Mouse (Mus musculus): ENCODE results near the gene 2900026A02Rik.

Gene 2900026A02Rik

DNA sequence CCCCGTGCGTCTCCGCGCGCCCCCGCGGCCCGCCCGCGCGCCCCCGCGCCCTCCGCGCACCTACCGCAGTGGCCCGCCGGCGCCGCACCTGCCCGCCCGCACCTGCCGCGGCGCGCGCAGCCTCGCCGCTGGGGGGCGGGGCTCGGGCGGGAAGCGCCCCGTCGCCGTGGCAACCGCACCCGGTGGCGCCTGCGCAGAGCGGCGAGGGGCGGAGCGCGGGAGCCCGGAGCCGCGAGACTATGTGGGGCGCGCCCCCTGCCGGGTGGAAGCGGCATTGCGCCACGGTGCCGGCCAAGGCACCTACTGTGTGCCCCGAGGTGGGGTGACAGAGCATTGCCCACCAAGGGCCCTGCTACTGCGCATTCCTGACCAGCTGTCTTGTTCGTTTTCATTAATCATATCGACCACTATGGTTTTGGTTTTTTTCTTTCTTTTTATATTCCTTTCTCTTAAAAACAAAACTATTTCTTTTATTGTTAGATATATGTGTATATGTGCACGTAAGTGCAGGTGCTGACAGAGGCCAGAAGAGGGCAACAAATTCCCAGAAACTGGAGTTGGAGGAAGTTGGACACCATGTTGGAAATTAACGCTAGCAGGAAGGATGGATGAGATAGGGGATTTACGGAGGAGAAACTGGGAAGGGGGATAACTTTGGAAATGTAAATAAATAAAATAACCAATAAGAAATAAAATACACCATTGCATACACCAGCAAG lies at the start of gene 2900026A02Rik:
Gene 2900026A02Rik (minus strand): TSS at position 90 of the 719 bp plus-strand sequence.
- peak; percentile 87 for DNase-seq

DNA sequence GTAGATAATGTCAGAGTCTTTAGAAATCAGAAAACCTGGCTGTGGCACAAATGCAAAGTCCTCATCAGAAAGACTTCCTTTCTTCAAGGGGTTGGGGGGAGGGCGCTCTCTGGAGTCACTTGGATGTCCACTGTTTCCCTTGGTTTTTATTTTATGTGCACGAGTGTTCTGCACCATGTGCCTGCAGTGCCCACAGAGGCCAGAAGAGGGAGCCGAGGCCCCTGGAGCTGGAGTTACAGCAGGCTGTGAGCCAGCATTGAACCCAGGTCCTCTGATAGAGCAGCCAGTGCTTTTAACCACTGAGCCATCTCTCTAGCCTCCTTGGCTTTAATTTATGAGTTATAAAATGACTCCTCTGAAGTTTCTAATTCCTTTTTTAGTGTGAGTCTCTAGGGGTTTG lies 49.0 kb upstream of the 2900026A02Rik start:
- DNase-seq = no peak

DNA sequence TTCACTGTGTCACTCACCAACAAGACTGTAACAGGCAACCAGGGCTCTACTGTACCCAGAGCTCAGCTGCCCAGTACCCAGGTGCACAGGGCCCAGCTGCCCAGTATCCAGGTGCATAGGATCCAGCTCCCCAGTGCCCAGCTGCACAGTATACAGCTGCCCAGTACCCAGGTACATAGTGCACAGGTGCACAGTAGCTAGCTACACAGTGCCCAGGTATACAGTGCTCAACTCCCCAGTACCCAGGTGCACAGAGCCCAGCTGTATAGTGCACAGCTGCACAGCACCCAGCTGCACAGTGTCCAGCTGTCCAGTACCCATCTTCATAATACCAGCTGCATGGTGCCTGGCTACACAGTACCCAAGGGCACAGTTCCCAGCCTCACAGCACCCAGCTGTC lies 47.2 kb upstream of the 2900026A02Rik start:
- no peak for DNase-seq

DNA sequence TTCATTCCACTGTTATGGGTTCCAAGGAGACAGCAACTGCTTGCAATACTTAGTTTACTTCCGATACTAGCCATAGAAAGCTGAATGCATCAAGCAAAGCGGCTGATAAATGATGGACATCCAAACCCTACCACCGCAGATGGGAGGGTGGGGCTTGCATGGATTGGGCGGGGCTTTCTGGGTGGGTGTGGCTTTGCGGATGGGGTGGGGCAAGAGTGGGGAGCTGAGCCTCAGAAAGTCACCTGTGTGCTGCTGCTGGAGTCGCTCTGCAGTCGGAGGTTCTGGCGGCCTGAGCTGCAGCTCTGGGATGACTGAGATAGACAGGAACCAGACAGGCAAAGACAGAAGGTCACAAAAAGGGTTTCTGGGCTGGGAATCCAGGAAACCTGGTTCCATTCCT lies 44.6 kb upstream of the 2900026A02Rik start:
- no peak for DNase-seq

DNA sequence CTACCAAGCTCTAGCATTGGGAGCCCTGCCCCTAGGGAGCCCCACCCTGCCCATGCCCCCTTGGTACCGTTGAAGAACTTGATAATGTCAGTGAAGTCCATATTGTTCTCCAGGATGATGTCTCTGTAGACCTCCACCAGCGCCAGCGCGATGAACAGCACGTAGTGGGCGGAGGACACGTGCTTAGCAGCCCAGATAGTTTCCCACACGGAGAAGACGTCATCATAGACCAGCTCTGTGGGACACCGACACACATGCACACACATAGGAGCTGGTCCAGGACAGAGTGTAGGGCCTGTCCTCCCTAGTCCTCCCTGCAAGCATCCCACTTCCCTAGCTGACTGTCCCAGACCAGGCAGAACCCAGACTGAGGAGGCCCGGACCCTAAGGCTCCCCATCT lies 29.8 kb upstream of the 2900026A02Rik start:
- DNase-seq = no peak

DNA sequence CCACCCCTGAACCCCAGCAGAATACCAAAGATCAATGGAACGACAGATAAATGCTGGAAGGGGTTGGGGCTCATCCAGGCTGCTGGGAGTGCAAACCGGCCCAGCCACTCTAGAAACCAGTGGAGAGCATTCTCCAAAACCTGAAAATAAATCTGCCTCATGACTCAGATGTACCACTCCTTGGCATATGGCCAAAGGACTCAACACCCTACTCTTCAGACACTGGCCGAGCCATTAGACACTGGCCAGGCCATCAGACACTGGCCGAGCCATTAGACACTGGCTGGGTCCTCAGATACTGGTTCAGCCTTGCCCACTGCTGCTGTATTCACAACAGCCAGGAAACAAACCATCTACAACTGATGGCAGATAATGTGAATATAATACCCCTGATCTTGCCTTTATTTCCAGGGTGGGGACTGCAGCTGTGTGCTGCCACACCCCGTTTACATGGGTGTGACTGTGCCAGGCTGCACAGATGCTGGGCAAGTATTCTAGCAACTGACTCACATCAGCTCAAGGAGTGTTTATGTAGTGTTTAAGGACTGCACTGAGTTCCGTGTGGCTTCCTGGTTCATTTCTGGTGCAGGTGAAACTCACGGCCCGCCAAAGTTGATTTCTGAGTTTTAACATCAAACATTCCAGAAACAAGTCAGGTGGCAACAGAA lies 28.4 kb upstream of the 2900026A02Rik start:
- DNase-seq = no peak

DNA sequence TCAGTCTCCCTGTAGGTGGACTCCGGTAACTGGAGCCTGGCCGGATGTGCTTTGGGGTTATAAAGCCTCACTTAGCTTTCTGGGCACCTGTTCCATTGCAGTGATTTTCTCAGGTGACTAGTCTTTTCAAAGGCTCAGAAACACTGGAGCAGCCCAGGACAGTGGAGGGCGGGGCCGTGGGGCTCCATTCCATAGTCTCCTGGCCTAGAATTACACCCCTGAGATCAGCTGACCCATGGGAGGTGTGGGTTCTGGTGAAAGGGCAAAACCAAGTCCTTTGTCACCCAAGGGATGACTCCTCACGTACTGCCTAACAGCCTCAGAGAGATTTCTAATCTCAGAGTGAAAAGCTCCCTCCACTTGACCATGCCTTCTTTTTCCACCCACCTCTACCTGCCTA lies 9.2 kb upstream of the 2900026A02Rik start:
- no peak for DNase-seq

DNA sequence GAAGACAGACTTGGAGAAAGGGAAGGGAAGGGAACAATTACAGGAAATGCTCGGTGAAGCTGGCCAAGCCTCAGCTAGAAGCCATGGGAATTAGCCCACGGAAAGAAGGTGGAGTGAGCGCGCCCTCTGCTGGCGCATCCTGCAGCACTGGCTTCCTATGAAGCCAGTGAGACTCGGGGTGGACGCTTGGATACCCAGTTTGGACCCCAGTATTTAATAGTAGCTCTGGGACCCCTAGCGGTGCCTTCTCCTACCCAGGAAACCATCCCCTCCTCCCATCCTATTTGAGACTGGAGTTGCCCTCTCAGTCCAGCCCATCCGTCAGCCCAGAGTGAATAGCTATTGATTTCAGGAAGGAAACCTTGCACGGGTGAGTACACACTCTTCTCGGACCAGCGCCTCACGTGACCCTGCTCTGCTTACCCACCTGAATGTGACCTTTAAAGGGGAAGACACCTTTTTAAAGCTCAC lies 5.6 kb upstream of the 2900026A02Rik start, which contains the start of gene Tmem211:
Gene Tmem211 (plus strand): TSS at position 278 of the 471 bp plus-strand sequence.
- peak; percentile 95 for DNase-seq

DNA sequence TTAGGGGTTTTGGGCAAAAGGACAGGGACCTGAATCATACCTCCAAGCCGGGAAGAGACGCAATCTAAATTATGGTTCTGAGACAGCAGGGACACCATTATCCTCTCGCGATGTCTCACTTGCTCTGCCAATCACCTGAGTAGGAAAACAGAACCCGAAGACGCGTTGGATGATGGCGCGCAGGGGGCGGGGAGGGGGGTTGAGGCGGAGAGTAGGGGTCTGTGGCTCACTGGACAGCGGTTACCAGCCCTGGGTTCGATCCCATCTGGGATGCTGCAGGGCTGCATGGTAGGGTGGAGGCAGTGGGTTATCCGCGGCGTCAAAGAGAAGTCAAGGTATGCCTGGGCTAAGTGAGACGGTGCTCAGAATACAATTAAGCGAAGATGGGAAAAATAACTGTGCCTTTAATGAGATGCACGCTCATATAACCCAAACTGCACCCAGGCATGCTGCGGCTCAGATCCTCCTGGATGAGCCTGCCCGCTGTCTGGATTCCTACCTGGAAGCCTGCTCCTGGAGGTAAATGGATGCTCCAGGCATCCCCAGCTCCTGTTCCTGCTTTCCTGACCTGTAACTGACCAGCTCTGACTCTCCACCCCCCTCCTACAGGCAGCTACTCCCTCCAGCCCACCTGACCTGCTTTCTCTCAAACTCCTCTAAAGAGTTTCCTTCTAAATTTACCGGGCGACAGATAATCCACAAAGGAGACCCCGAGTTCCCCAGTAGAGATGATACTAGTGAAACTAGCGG lies 4.8 kb upstream of the 2900026A02Rik start:
- DNase-seq = no peak

DNA sequence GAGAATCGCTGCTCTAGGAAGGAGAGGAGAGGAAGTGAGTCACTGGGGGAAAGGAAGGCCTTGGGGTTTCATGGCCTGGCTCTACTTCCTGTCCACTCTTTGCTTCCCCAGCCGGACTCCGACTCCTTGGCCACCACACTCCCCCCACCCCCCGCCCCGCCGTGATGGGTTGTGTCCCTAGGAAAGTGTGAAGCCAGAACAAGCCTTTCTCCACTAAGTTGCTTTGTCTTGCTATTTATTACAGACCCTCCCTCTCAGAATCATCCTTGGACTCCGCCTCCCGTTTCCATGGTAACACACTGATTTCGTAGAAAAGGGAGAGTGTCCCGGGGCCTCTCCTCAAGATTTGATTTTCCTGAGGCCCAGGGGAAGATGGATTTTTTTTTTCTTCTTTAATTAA lies 4.2 kb upstream of the 2900026A02Rik start:
- no peak for DNase-seq

DNA sequence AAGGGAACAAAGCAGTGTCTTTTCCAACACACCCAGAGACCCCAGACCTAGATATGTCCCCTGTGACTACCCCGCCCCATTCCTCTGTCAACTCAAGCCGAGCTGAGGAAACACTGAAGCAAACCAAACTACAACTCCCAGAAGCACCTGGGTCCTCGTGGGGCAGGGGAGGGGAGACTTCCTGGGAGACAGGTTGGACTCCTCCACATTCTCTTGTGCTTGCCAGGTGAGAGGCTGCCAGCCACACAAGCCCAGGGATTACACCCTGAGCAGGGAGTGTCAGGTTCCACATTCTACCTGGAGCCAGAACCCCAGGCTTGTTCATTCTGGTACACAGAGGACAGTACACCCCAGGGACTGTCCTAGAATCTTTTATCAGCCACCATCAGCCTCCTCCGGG lies 2.9 kb upstream of the 2900026A02Rik start:
- DNase-seq = no peak

DNA sequence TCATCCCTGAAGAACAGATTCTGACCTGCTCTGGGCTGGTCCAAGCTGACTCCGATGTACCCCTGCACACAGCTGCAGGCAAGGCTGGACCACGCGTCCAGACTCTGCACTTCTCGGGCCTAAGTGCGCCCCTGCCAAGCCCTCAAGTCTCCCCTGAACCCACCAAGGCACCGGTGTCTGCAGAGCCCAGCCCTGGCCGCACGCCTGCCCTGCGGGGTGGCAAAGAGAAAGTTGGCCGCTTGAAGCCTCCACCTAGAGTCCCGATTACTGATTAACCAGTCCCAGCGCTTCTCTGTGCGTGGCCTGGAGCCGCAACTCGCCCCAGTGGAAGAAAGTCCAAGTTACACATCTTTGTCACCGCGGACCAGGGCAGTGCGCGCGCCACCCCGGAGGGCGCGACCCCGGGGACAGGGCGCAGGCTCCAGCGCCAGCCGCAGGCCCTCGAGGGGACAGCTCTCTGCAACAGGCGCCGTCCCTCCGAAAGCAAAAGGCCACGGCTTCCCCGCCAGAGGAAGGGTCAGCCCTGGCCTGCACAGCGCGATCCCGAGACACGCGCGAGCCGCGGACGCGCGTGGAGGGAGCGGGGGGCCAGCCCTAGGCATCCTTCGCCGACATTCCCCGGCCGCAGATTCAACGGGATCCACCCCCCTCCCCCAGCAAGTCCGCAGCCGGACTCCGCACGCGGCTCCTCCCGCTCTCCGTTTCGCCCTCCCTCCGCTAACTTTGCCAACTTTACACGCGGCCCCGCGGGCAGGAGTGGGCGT lies 471 bp downstream of the 2900026A02Rik start:
- DNase-seq = no peak

DNA sequence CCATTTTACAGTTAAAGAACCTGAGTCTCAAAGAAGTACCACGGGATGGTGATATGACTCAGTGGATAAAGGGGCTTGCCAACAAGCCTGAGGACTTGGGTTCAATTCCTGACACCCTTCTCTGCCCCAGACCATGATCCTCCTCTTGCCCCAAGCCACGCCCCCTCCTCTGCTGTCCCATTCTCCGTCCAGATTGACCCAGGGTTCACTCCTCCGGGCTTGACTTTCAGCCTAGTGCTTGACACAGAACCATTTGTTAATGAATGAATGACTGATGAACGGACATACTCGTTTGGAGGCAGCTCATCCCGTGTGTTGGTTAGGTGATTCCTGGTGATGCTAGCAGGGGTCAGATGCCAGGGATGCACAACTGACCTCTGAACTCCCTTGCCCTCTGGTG lies 1.2 kb downstream of the 2900026A02Rik start:
- DNase-seq = no peak

DNA sequence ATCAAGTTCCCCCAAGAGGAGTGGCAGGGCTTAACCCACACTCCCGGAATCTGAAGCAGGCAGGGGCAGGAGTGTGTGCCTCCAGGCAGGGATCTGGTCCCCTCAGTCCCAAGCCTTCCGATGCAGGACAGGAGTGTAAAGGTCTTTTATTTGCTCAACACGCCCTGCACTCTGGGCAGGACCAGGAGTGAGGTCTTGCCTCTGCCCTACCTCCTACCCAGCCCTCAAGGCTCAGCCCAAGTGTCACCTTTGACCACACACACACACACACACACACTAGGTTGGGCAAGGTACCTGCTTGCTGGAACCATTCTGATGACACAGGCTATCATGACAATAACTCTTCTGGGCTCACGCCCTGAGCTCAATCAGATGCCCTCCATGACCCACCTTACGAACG lies 1.6 kb downstream of the 2900026A02Rik start:
- DNase-seq = no peak

DNA sequence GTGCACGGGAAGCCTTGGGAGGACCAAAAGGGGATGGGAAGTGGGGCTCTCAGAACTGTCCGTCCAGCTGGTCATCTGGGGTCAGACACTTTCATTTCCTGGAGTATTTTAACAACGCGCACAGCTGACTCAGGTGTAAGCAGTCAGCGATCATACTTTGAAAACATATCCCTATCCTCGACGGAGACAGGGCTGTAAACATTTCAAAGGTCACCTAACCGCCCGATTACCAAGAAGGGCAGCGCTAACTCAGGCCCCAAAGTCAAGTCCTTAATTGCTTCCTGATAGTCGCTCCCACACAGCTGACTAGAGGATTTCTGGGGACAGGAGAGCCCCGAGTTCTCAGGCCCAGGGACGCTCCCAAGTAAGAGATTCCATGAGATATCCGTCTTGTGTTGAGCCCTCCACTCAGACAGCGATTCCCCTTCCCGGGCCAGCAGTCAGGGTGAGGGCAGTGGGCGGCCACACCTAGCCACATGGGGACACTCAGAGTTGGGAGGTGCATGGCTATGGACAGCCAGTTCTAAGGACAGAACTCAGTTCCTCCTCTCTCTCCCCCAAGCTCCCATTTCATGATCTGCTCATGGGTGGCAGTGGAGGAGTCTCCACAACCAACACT lies 2.3 kb downstream of the 2900026A02Rik start:
- no peak for DNase-seq

DNA sequence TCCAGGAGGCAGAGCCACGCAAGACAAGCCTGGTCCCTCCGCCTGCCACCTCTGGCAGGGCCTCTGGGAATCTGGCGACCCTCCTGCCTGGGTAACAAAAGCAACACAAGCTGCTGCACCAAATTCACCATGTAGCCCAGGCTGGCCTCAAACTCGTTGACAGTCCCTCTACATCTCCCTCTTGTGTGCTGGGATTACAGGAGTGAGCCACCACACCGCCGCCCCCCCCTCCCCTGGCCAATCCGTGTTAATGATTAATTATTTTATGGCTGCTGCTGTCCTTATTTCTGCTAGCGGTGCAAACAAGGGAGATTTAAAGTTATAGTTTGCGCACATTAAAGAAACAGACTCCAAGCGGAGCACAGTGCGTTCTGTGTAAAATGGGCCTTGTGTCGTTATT lies 4.0 kb downstream of the 2900026A02Rik start:
- DNase-seq = no peak

DNA sequence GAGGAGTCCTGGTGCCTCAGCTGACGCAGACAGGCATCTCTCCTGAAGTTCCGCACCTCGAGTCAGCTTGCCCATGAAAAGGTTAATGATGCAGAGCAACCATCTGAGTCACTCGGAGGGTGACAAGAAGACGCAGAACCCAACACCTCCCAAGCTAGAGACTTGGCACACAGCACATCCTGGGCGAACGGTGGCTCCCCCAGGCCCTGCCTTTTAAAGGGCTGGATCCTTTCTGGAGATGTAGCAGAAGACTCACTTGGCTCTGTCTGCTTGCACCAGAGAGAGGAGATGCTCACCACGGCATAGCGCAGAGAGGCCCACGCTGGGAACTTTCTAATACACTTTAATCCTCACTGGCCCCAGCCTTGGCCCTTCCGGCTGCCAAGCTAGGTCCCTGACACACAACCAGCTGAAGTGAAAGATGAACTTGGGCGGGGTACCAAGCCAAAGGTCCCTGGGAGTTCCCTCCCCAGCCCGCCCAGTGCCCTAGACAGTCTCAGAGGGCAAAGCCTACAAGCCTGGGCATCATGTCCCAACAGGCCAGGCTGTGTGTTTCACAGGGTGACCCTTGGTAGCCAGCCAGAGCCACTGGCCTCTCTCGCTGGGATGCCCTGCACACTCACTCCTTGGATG lies 4.6 kb downstream of the 2900026A02Rik start:
- no peak for DNase-seq

DNA sequence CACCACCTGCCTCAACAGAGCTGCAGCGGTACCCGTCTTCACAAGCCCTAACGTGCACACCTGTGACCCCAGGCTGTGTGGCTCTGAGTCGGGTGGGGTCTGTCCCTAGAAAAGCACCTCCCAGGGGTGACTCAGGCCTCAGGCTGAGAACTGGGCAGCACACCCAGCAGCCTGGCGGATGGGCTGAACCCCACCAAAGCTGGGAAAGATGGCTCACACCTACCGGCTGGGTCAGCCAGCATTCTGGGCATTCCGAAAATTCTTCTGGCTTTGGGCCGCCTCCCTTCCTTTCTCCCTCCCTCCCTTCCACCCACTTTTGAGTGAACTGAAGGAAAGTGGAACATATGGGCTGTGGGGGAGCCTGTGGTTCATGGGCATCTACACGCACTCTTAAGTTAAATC lies 5.4 kb downstream of the 2900026A02Rik start:
- no peak for DNase-seq

DNA sequence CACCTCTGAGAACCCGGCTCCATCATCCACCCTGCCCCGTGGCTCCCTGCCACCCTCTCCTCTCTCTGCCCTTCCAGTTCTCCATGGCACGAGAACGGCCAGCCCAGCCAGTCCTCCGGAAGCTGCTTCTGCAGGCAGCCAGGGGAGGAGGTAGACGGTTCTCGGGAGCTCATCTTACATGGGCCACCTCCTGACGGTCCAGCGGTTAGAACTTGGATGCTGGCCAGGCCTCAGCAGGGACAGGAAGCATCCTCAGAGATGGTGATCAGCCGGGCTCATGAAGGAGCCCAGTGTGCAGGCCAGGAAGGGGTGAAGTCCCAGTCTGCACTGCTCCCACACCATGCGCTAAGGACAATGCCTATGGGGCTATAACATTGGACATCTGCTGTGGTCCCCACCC lies 6.6 kb downstream of the 2900026A02Rik start:
- DNase-seq = no peak

DNA sequence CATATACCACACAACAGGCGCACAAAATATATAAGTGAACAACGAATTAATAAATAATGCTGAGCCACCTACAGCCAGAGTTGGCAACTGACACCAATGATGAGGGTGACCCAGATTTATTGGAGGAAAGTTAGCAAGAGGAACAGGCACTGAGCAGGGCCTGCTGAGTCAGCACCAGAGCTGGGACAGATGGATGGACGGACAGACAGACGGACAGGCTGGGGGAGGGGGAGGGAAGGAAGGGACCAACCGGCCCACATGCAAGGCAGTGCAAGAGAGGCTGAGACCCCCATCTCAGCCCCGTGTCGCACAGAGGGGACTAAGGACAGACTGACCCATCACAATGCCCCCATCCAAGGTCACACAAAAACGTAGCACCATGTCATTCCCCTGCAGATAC lies 7.0 kb downstream of the 2900026A02Rik start:
- no peak for DNase-seq

DNA sequence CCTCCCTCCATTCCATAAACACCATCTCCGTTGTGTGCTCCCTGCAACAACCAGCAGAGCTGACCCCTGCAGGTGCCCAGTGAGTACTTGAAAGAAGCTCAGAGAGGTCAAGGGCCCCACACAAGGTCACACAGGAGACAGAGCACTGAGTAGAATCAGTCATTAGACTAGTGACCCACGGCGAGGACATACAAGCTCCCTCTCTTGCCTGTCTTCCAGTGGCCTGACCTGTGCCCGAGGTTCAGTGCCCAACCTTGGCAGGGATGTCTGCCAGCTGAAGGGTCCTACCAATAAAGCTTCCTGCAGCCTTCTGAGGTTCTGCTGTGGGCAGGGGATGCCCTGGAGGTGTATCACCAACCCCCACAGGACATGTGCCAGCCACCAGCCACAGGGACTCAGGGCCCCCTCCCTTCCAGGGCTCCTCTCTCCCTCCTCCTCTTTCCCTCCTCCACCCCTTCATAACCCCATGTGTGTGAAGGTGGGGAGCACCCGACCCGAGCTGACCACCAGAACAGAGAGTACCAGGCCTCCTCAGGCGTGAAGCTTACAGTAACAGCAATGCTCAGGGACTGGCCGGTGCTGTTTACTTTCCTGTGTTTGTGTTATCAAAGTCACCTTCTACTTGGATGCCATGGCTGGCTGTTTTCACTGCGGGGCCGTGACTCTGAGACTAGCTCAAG lies 8.7 kb downstream of the 2900026A02Rik start:
- no peak for DNase-seq

Measured in right cerebral cortex, postnatal 4 days (tissue).